Mouse (Mus musculus) stomach, embryonic 15.5 days (tissue): ENCODE results near the gene Tmem253. TPM values are rescaled to one million over a fixed set of nuclear protein-coding genes. Genes with fewer than 3 reads are reported as not detected.
"Not testable (repeated sequence)": the region's sequence is repeated elsewhere in the genome, so short reads cannot be mapped to it uniquely, and the experiment has no call there.

Experiments used
- ATAC-seq: fragments of 200-750 bp; cut with Nextera tagmentation; 2 replicates; pipeline ENCODE4 v1.8.0; 2017; ENCODE audit warnings: low read depth, moderate number of reproducible peaks, moderate TSS enrichment; ENCODE audit not compliant: insufficient read depth, low FRiP score
- H3K27ac ChIP-seq: fragments of 300-500 bp; sonication (generic); 2 replicates; pipeline ENCODE4 v1.5.1; 2015; ENCODE audit warnings: mild to moderate bottlenecking, inconsistent platforms
- H3K27me3 ChIP-seq: fragments of 300-500 bp; sonication (generic); replicated peaks from 2 replicates; pipeline ENCODE4 v1.6.1; 2015; ENCODE audit warnings: inconsistent platforms
- H3K36me3 ChIP-seq: fragments of 300-500 bp; sonication (generic); 2 replicates; pipeline ENCODE4 v1.6.1; 2015; ENCODE audit warnings: inconsistent platforms
- H3K4me1 ChIP-seq: fragments of 300-500 bp; sonication (generic); 2 replicates; pipeline ENCODE4 v1.6.1; 2015; ENCODE audit warnings: inconsistent platforms
- H3K4me2 ChIP-seq: fragments of 300-500 bp; sonication (generic); 2 replicates; pipeline ENCODE4 v1.6.1; 2015; ENCODE audit warnings: mild to moderate bottlenecking, inconsistent platforms
- H3K4me3 ChIP-seq: fragments of 300-500 bp; sonication (generic); replicated peaks from 2 replicates; pipeline ENCODE4 v1.5.1; 2015; ENCODE audit warnings: inconsistent platforms
- H3K9ac ChIP-seq: fragments of 300-500 bp; sonication (generic); 2 replicates; pipeline ENCODE4 v1.6.1; 2015; ENCODE audit warnings: inconsistent platforms
- H3K9me3 ChIP-seq: fragments of 300-500 bp; sonication (generic); 2 replicates; pipeline ENCODE4 v1.6.1; 2016; ENCODE audit warnings: inconsistent platforms
- WGBS: fragments of 180-500 bp; shearing (Covaris S2); methylation state at CpG from one replicate; pipeline ENCODE4 v1.1.7; 2015; 5-methylcytosine and 5-hydroxymethylcytosine counted together
- polyA plus RNA-seq: library from polyadenylated mRNA; unstranded; fragments of >200 nt; fragmentation: Nextera tagmentation; extraction: Ambion mirVana; gene quantifications from 2 replicates; pipeline ENCODE4 v1.2.1, GENCODE M21; 2015

The Tmem253 gene
- polyA plus RNA-seq, 1 experiment from 2014 or later, result 10.1 TPM

- no peak for ATAC-seq
- H3K4me2 ChIP-seq, result no peak overlapping the region
- H3K27ac ChIP-seq, result no peak overlapping the region
- H3K9me3 ChIP-seq, result no peaks in the 10 kb centered on the region
- no peaks in the 10 kb centered on the region for H3K4me1 ChIP-seq
- no peaks in the 10 kb centered on the region for H3K27me3 ChIP-seq
- WGBS, result 72% methylated on average over 6 of the region's 6 CpGs
- no peak overlapping the region for H3K4me3 ChIP-seq
- no peaks in the 10 kb centered on the region for H3K36me3 ChIP-seq
- no peak overlapping the region for H3K9ac ChIP-seq
Measured at GRCm38 (mm10) chr14:52035926-52036325, 20.5 kb downstream of the Tmem253 start.

GRCm38 (mm10) chr14:52039332-52039731 is 23.9 kb downstream of the Tmem253 start:
- ATAC-seq, result no peak
- Histone ChIP-seq H3K4me3 (no peak overlapping the region), H3K27me3 (no peaks in the 10 kb centered on the region)

GRCm38 (mm10) chr14:52042359-52042758 is 26.9 kb downstream of the Tmem253 start, which contains the start of gene Olfr221:
Gene Olfr221, minus strand, starts transcription at chr14:52042459.
- whole genome bisulfite sequencing, result 57% methylated on average over 3 of the region's 3 CpGs

More at GRCm38 (mm10) chr14:52039332-52039731, 23.9 kb downstream of the Tmem253 start:
- no peaks in the 10 kb centered on the region for H3K36me3 ChIP-seq
- no peak overlapping the region for H3K27ac ChIP-seq
- H3K4me2 ChIP-seq, result no peak overlapping the region
- H3K9ac ChIP-seq, result no peak overlapping the region
- WGBS, result 74% methylated on average over 5 of the region's 5 CpGs
- no peaks in the 10 kb centered on the region for H3K4me1 ChIP-seq
- H3K9me3 ChIP-seq, result no peaks in the 10 kb centered on the region

GRCm38 (mm10) chr14:52043446-52043845 is 28.0 kb downstream of the Tmem253 start:
- Histone ChIP-seq H3K27ac (no peak overlapping the region), H3K27me3 (no peaks in the 10 kb centered on the region), H3K4me3 (no peak overlapping the region), H3K4me1 (no peaks in the 10 kb centered on the region), H3K36me3 (no peaks in the 10 kb centered on the region), H3K4me2 (no peak overlapping the region), H3K9me3 (no peaks in the 10 kb centered on the region), H3K9ac (no peak overlapping the region)
- 69% methylated on average over 6 of the region's 6 CpGs for WGBS
- no peak for ATAC-seq

More at GRCm38 (mm10) chr14:52042359-52042758, 26.9 kb downstream of the Tmem253 start, which contains the start of gene Olfr221:
- not testable (repeated sequence) for H3K4me3 ChIP-seq, H3K4me2 ChIP-seq, ATAC-seq, H3K36me3 ChIP-seq, H3K27me3 ChIP-seq, H3K4me1 ChIP-seq, H3K9ac ChIP-seq, H3K9me3 ChIP-seq, H3K27ac ChIP-seq

GRCm38 (mm10) chr14:52044901-52045678 is 29.6 kb downstream of the Tmem253 start:
- no peak overlapping the region for H3K27ac ChIP-seq
- H3K4me1 ChIP-seq, result no peaks in the 10 kb centered on the region
- H3K9me3 ChIP-seq, result no peaks in the 10 kb centered on the region
- H3K27me3 ChIP-seq, result no peaks in the 10 kb centered on the region
- 6% methylated on average over 8 of the region's 8 CpGs for WGBS
- H3K9ac ChIP-seq, result no peak overlapping the region
- H3K4me2 ChIP-seq, result no peak overlapping the region
- no peak overlapping the region for H3K4me3 ChIP-seq
- H3K36me3 ChIP-seq, result no peaks in the 10 kb centered on the region
- ATAC-seq, result no peak

- Histone ChIP-seq H3K4me2 (no peak overlapping the region), H3K4me1 (no peaks in the 10 kb centered on the region), H3K27me3 (no peaks in the 10 kb centered on the region), H3K36me3 (no peaks in the 10 kb centered on the region), H3K4me3 (no peak overlapping the region), H3K9ac (no peak overlapping the region), H3K27ac (no peak overlapping the region), H3K9me3 (no peaks in the 10 kb centered on the region)
- 78% methylated on average over 9 of the region's 9 CpGs for WGBS
- ATAC-seq, result no peak
Measured at GRCm38 (mm10) chr14:52045966-52046565, 30.6 kb downstream of the Tmem253 start.

GRCm38 (mm10) chr14:52052720-52053119 is 37.3 kb downstream of the Tmem253 start:
- H3K4me2 ChIP-seq, H3K27ac ChIP-seq, ATAC-seq, H3K27me3 ChIP-seq, H3K9ac ChIP-seq, H3K4me3 ChIP-seq, H3K9me3 ChIP-seq, H3K36me3 ChIP-seq, H3K4me1 ChIP-seq: not testable (repeated sequence)
- 85% methylated on average over 3 of the region's 3 CpGs for WGBS

GRCm38 (mm10) chr14:52059982-52060381 is 44.5 kb downstream of the Tmem253 start:
- Histone ChIP-seq H3K27me3 (no peaks in the 10 kb centered on the region), H3K36me3 (no peaks in the 10 kb centered on the region), H3K4me3 (no peak overlapping the region), H3K9me3 (no peaks in the 10 kb centered on the region), H3K27ac (no peak overlapping the region), H3K9ac (no peak overlapping the region), H3K4me1 (no peaks in the 10 kb centered on the region), H3K4me2 (no peak overlapping the region)
- 63% methylated on average over 4 of the region's 4 CpGs for WGBS
- ATAC-seq, result no peak

- no peak for ATAC-seq
- Histone ChIP-seq H3K36me3 (no peaks in the 10 kb centered on the region), H3K4me3 (no peak overlapping the region), H3K27me3 (no peaks in the 10 kb centered on the region), H3K9ac (no peak overlapping the region), H3K4me2 (no peak overlapping the region), H3K27ac (no peak overlapping the region), H3K9me3 (no peaks in the 10 kb centered on the region), H3K4me1 (no peaks in the 10 kb centered on the region)
- WGBS, result 76% methylated on average over 1 of the region's 1 CpGs
Measured at GRCm38 (mm10) chr14:52060800-52061199, 45.3 kb downstream of the Tmem253 start.

- H3K36me3 ChIP-seq, result no peaks in the 10 kb centered on the region
- no peak for ATAC-seq
- no peaks in the 10 kb centered on the region for H3K27me3 ChIP-seq
- 80% methylated on average over 8 of the region's 8 CpGs for WGBS
- no peak overlapping the region for H3K4me3 ChIP-seq
- no peaks in the 10 kb centered on the region for H3K9me3 ChIP-seq
- no peak overlapping the region for H3K4me2 ChIP-seq
- no peaks in the 10 kb centered on the region for H3K4me1 ChIP-seq
- no peak overlapping the region for H3K27ac ChIP-seq
- no peak overlapping the region for H3K9ac ChIP-seq
Measured at GRCm38 (mm10) chr14:52061798-52062197, 46.3 kb downstream of the Tmem253 start.

- Histone ChIP-seq H3K4me3 (no peak overlapping the region), H3K4me2 (no peak overlapping the region), H3K4me1 (no peaks in the 10 kb centered on the region), H3K9ac (no peak overlapping the region), H3K9me3 (no peaks in the 10 kb centered on the region), H3K36me3 (0 out of 2 replicates have a peak, but pooled peaks cover under 1% of the 10 kb centered on the region), H3K27ac (no peak overlapping the region), H3K27me3 (no peaks in the 10 kb centered on the region)
- whole genome bisulfite sequencing, result 59% methylated on average over 4 of the region's 4 CpGs
- no peak for ATAC-seq
Measured at GRCm38 (mm10) chr14:52066135-52066534, 50.7 kb downstream of the Tmem253 start.
